Mouse (Mus musculus) layer of hippocampus, postnatal 10 days (tissue): ENCODE measurements around the gene Slc26a3. TPM values are rescaled to one million over a fixed set of nuclear protein-coding genes. Genes with fewer than 3 reads are reported as not detected.

Source experiments
- DNase-seq, 2 experiments: peaks; one replicate each; pipeline ENCODE4 v3.0.0; 2021; ENCODE audit warnings: low spot score in 2 of 2
- long read RNA-seq: library from polyadenylated mRNA; stranded (forward); transcript quantifications from one replicate; pipeline ENCODE4 v2.0.0, GENCODE M21; 2023
- total RNA-seq, 2 experiments: library from RNA; stranded (reverse); gene quantifications; 2 replicates each; pipeline ENCODE4 v1.2.3; 2021

Slc26a3 gene
- under 1 TPM; 0.39 to 0.62 TPM for total RNA-seq
- long read RNA-seq, result 0 reads

DNA sequence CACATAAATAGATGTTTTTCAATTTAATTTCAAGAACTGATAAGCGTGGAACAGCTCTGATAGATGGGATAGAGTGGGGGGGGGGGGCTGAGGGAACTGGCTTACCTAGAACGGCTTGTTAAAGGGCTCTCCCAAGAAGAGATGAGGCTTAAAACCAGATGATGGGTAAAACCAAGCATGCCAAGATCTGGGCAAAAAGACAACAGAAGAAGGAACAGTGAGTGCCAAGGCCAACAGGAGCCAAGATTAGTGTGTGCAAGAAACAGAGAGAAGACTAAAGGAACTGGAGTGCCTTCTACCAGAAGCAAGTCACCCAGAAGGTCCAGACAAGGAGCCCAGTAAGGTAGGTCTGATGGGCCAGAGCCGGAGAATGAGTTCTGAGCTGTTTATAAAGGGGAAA lies at the start of gene Slc26a3:
Gene Slc26a3 (plus strand): TSS at position 301 of the 400 bp plus-strand sequence.
- DNase-seq, result no peak

DNA sequence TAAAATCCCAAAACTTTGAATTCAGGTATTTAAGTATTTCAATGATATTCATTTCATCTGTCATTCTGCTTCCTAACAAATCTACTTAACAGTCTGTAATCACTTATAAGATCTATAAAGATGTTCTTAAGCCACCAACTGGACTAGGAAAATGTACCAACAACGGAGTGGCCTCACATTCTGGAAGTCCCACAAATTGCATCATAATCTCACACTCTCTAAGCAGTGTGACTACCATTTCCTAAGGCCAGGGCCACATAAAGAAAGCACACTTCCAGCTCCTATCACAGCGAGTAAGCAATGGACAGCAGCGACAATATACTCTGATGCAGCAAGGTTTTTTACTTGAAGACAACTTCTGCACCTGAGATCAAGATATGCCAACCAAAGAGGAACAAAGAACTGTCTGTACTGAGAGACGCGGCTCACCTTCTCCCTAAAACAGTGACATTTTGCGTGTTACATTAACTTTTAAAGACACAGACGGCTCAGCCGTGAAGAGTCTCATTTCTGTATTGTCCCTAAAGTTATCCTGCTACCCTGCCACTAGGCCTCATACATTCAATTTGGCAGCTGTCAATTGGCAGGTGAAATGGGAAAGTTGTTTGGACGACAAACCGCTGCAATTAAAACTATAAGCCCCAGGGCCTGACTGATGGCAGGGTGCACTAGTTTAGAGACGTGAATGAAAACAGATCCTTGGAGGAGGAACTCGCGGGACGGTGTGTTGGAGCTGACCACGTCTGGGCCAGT lies 40.3 kb upstream of the Slc26a3 start:
- DNase-seq, result no peak

DNA sequence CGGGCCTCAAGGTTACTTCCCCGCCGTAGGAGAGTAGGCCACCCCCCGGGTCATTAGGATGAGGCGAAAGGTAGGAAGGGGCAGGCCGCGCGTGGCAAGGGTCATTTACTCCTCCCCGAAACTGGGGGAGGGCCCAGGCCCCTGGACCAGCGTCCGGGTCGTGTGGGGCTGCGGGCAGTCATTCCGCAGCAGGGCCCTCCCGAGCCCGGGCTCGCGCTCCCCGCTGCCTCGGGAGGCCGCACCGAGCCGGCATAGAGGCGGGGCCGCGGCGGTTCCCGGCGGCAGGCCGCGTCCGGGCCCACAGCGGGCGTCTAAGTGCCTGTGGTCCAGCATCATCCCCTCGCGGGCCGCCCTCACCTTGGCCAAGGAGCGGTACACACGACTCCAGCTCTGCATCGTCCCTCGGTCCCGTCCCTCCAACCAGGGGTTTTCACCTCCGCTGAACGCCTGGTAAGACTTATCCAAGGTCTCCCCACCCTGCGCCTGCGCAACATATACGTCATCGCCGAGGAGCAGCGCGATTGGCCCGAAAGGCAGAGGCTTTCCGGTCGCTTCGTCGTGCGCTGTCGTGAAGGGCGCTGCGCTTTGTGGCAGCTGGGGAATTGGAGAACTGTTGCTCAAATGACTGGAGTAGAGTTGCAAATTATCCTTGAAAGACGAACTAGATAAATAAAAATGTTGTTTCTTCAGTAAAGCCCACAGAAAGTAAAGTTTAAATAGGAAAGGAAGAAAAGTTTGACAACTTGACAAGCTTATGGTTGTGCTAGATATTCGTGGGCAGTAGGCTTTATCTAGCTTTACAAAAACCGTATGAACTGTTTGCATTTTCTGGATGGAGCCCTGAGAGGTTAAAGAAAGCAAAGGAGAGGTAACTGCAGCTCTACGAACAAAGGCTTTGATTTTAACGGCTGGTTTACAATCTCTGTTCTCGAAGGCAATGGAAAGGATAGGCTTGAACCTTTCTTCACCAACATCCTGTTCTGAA lies 39.4 kb upstream of the Slc26a3 start, which contains the start of gene Dld:
Gene Dld (minus strand): TSS at position 510 of the 985 bp plus-strand sequence.
- peak; percentile 95 to 96 for DNase-seq

DNA sequence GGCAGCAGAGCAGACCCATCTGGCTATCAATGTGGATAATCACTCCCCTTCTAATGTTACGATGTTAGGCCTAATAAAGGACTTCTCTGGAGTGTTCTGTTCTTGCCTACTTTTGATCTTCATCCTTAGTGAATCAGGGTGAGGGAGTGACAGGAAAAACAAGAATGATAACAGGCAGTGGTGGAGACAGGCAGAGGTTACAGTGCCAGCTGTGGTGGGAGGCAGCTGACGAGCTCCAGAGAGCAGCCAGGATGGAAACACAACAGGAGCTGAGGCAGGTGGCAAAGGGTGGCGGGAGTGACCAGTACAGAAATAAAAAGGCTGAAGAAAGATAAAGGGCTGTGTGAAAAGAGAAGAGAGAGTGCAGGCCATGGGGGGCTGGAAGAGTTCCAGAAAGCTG lies 24.2 kb upstream of the Slc26a3 start:
- DNase-seq, result no peak

DNA sequence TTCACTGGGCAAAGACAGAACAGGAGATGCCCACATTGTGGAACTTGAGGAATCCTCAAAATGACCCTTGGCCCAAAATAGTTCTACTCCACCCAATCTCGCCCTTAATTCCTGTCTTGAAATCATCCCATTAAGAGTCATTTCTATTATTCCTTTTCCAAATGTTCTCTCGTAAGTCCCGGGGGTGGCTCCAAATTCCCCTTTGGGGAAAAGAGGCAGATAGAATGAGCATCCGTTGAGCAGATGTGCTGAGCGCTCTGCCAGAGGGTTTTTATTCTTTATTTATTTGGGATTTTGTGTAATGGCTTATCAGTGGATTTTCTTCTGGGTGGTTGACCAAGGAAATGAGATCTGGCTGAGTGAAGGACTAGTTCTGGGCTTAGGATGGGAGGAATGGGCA lies 22.9 kb upstream of the Slc26a3 start:
- no peak for DNase-seq

DNA sequence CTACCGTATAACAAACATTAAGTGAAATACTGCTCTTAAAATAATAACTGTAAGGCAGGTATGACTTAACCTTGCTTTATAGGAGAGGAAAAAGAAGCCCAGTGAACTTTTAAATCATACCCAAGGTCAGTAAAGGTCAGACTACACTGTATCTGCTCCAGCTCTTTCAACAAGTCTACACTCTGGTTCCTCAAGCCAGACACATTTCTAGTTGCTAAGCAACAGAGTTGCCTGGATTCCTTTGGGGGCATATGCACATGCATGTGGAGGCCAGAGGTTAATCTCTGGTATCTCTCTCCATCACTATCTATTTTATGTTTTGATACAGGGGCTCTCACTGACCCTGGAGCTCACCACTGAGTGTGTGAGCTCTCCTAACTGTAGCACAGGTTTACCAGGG lies 21.6 kb upstream of the Slc26a3 start:
- DNase-seq, result no peak

DNA sequence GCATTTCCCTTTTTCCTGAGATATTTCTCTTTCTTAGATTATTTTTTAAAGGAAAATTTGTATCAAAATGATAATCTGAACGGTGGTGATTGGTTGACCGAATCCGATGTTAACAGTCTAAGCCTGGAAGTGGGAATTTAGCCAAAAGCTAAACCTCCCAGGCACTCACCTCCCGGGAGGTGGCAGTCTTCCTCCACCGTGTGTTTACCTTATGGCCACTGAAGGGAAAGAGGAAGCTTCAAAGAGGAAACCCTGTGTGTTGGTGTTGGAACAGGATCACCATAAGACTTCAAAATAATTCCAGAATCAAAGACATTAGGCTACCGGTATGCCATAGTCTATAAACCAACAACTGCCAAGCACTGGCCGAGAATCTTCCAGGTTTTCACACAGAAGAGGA lies 21.0 kb upstream of the Slc26a3 start:
- DNase-seq, result no peak

DNA sequence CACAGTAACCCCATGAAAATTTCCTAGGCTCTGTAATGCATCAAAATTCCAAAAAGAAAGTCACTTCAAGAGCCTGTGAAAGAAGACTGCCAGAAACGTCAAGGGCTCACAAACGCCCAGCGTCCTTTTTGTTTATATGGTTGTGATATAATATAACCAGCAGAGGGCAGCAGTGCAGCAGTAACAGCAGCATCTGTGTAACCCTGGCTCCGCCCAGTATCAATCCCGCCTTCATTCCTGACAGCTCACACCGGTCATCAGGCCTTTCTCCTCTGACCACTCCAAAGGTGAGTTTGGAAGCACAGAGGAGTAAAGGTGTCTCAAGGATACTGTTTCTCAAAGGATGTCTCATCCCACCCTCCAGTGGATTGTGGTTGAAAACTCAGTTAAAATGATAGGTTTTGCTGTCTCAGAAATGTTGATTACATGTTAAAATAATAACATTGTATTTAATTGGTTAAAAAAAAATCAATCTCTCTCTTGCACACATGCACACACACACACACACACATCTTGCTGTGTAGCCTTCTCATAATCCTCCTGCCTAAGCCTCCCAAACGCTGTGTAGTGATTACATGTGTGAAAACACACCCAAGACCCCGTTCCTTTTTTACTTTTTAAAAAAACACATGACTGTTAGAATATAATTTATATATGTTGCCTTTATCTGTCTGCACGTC lies 15.9 kb upstream of the Slc26a3 start:
- DNase-seq, result peak; percentile 60 to 73

DNA sequence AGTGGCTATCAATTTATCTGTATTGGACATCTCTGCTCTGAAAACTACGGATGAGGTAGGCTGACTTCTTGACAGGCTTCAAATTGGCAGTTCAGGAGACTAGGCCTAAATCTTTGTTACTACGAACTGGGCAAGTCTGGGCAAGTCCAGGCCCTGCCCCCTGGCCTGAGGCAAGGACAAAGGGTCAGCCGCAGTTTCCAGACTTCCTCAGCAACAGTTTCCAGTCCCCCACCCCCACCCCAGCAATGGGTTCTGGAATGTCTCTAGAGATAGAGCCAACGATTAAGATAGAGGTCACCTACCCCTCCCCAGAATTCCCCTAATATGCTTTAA lies 15.4 kb upstream of the Slc26a3 start:
- DNase-seq, result no peak

DNA sequence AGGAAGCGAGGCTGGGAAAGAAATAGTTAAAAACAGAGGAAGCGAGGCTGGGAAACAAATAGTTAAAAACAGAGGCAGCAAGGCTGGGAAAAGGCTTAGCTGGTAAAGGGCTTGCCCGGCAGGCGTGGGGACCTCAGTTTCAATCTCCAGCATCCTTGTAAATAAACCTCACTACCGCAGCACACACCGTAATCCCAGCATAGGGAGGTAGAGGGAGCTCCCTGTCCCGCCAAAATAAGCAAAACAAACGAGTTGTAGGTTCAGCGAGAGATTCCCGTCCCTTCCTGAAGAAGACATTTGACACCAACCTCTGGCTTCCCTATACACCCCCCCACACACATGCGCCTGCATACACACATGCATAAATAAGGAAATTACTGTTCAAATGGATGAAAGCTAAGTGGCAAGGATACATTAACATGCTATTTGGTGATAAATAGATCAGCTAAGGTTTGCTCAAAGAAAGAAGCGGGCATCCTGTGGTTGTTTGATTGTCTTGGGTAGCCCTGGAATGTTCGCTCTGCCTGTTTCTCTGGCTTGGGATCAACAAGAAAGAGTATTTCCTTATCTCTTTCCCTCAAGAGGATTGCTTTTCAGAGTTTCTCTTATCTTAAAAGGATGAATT lies 14.2 kb upstream of the Slc26a3 start:
- no peak for DNase-seq

DNA sequence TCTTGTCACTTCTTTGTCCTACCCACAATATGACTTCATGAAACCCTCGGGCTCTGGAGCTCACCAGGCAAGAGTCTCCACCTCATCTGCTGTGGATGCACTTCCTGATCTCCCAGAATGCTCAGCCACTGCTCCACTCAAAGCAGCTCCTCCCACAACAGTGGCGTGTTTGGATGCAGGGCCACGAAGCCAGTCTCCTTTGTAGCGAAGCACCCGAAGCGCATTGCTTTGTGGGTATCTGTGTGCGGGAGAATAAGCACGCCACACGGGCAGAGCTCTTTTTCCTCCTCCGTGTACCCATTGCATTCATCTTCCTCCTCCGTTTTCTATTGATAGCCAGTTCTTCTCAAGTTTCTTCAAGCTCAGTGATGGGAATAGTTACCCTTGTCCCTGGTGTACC lies 13.4 kb upstream of the Slc26a3 start:
- no peak for DNase-seq

DNA sequence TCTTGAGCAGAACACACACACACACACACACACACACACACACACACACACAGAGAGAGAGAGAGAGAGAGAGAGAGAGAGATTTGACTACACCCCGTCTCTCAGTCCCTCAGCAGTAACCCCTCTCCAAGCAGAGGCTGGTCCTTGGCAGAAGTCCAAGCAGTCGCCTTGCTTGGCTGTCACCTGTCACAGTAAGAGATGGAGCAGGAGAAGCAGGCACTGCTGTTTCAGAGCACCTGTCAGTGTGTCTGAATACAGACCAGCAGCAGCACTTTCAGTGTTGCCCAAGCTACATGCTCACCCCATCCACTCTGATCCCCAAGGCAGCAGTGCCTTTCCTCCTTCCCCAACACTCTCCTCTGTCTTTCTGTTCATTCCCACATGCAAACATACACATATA lies 9.8 kb upstream of the Slc26a3 start:
- DNase-seq, result no peak

DNA sequence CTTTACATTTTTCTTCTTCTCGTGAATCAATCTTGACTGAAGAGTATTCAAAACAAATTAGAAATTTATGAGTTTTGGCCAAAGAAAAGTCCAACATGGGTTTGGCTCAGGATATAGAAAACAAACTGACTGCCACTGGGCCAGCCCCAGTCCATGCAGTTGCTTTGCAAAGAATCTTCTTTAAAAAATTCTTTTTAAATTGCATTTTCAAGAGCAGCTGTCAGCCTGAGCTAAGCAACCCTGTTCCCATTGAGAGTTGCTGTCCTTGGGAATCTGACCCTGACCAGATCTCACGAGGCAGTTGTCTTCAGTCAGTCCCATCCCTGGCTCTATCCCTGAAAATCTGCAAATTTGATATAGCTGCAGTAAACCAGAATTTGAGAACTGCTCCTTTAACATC lies 8.2 kb upstream of the Slc26a3 start:
- DNase-seq, result no peak

DNA sequence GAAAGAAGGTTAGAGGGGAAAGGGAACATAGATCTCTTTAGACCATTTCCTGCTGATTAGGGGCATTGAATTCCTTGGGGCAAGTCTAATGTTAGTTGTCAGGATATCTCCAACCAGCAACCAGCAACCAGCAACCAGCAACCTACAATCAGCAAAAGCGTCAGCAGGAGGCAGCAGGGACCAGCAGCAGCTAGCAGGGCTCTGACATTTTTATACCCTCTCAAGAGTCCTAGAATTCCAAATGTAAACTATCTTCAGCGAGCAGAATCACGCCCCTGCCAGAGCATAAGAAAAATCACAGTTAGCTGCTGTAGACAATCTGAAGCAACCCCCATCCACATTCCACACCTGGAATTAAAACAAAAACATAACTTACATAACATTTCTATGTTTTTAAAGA lies 3.4 kb upstream of the Slc26a3 start:
- DNase-seq, result no peak

DNA sequence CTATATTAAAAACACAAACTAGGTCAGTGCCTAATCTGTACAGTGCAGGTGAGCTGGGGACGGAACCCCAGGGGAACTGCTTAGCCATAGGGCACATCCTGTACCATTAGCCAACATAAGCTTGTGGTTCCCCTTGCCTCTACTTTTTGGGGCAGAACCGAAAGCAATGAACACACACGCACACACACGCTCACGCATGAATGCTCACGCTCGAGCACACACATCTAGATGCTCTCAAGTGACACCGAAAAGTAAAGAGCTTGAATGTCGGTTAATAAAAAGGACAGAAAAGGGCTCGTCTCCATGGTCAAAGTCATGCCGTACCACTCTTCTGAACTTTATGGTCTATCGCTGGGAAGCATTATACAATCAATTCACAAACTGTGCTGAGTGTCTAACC lies 1.0 kb downstream of the Slc26a3 start:
- no peak for DNase-seq

DNA sequence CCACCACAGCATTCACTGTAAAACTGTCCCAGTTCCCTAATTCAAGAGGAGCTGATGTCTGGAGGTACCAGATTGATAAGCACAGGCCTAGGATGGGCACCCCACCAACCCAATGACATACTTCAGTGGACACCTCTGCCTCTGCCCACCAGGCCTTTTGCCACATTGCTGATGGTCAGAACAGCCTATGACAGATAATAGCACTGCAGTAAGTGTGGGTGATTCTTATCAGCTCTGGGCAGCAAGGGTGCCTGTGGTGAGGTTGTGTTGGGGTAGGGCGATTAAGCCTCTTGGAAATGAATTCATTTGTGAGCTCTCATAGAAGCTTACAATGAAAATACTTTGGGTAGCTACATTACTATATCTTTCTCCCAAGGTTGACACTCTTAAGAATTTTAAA lies 5.2 kb downstream of the Slc26a3 start:
- no peak for DNase-seq

DNA sequence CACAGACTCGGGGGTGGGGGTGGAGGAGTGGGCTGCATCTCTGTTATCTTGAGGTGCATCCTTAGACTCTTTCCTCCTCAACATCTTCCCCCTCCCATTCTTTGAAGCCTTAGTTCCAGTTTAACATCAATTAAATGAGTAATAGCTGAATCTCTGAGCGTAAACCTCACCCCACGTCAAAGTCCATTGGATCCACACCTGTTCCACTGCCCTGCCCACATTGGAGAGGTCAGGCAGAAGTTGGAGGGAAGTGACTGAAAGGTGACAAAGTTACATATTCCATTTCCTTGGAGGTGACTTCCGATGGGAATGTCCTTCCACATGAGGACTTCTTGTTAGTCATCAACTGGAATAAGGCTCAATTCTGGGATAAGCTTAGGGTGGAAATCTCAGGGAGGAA lies 7.0 kb downstream of the Slc26a3 start:
- no peak for DNase-seq

DNA sequence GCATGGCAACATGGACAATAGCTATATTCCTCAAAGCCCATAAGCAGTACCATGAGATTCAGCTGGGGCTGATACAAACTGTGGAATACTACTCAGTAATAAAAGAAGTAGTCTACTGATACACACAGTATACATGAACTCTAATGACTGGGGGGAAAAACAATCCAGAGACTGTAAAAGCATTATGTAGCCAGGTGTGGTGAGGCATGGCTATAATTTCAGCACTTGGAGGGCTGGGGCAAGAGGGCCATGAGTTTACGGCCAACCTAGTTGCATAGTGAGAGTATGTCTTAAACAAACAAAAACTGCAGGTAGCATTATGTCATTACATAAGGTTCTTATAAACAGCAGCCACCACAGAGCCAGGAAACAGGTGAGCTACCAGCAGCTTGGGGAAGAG lies 10.2 kb downstream of the Slc26a3 start:
- no peak for DNase-seq

DNA sequence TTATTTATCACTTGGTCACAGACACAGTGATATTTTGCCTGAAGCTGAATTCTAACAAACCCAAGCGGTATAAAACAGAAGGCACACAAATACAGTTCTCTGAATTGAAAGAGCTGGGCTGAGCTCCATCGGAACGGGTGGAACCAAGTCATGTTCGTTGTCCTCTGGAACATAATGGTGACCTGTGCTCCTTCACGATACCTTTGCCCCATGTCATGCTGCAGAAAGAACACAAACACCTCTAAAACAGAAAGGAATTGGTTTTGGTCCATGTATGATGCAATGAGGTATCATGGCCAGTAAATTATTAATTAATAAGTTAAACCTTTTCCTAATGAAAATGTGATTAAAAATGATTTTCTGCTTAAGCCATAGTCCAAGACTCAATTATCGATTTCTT lies 11.3 kb downstream of the Slc26a3 start:
- no peak for DNase-seq

DNA sequence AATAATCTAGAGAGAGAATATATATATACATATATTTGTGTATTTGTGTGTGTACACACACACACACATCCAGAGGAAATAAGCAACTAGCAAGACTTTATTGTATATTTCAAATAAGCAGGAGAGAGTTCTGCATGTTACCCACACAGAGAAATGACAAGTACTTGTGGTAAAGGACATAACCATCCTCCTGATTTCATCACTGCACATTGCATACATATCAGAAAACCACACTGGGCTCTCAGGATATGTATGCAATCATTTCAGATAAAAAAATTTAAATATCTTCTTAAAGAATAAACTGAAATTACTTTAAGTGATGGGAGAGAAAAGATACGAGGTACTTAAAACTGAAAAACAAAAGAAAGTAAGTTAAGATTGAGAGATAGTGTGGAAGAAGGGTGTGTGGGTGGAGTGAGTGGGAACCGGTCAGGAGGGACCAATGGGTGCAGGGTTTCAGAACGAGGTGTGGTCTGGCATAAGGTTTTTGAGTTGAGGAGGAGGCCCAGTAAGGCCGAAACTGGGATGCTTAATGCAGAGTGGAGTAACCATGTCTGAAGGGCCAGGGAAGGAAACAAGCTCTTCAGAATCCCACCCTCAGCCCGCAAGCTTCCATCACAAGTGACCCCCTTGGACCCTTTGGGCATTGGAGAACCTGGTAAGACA lies 14.0 kb downstream of the Slc26a3 start:
- DNase-seq, result no peak

DNA sequence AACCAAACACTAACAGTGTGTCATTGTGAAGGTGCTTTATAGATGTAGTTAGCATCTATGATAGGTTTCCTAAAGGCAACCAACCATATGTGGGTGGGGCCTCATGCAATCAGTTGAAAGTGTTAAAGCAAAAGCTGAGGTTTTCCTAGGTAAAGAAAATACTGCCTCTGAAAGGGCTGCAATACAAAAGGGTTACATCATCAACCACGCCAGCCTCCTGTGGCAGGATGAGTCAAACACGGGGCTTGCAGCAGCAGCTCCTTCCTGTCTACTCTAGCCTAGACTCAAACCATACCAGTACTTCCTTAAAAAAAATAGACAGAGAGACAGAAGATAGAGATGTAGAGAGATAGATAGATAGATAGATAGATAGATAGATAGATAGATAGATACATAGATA lies 25.3 kb downstream of the Slc26a3 start:
- DNase-seq, result no peak
